Mouse (Mus musculus): ENCODE measurements around the gene Nectin3. TPM values are rescaled to one million over a fixed set of nuclear protein-coding genes. Genes with fewer than 3 reads are reported as not detected.

Nectin3 gene
- total RNA-seq, 2 experiments from 2014 or later, result 44.3 to 48.5 TPM

- no peak for DNase-seq (ENCODE audit: low spot score in 2 of 2)
These were observed 67.0 kb downstream of the Nectin3 start for GRCm38 (mm10) chr16:46431317-46431716.

DNA sequence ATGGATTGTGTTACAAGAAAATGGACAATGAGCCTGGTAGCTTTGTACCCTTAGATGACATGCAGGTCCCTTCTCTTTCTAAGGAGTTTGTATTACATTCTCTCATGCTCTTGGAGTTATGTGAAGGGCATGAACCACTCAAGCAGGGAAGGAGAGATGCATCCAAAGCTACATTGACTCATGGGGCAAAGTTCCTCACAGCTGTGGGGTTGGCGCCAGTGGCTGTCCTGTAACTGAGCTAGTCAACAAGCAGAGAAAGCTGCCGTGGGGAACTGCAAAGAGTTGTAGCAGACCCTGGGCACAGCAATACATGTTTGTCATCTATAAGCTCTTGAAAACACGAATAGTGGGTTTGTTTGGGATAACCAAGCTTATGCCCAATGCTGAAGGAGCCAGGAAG is 82.1 kb downstream of the Nectin3 start:
- DNase-seq (ENCODE audit: low spot score in 2 of 2), result no peak

GRCm38 (mm10) chr16:46410739-46411057 is 87.6 kb downstream of the Nectin3 start:
- DNase-seq (ENCODE audit: low spot score in 2 of 2), result no peak

DNA sequence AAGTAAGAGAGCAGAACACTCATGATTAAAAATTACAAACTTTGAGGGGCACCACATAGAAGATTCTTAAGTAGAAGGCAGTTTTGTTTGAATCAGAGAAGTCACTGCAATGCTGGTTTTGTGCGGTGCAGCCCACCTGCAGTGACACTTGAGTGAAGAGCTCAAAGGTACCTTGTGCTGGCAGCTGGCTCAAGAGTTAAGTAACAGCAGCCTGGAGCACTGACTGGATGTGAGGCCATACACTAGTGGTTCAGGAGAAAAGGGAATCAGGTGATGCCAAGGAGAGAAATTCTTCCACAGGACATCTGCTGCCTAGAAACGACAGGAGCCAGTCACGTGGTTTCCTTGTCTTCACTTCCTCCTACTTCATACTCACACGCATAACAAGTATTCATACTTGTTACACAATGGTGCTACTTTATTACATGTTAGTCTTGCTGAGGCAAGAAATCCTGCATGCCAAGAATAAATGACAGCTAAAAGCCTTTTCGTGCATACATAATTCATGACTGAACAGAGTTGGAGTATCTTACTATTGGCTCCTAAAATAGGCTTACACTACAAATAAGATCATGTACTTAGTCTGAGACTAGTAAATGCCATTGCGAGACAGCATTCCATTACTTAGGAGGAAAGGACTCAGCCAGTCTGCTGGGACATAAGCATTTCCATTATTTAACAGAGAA is 88.1 kb downstream of the Nectin3 start:
- peak in 1 of 2 experiments; percentile 10 for DNase-seq (ENCODE audit: low spot score in 2 of 2)

DNA sequence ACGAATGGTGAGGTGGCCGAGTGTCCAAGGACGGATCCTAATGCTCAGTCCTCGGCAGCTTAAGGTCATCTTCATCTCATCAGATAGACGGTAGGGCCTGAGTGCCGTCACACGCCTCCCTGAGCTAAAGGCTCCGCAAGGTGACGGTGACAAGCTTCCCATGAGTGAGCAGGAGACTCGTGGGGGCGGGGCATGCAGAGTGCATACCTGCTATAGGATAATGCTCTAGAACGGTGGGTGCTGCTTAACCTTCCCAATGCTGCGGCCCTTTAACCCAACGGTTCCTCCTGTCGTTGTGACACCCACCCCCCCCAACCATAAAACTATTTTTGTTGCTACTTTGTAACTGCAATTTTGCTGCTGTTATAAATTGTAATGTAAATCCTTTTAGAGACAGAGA is 90.3 kb downstream of the Nectin3 start:
- no peak for DNase-seq (ENCODE audit: low spot score in 2 of 2)

DNA sequence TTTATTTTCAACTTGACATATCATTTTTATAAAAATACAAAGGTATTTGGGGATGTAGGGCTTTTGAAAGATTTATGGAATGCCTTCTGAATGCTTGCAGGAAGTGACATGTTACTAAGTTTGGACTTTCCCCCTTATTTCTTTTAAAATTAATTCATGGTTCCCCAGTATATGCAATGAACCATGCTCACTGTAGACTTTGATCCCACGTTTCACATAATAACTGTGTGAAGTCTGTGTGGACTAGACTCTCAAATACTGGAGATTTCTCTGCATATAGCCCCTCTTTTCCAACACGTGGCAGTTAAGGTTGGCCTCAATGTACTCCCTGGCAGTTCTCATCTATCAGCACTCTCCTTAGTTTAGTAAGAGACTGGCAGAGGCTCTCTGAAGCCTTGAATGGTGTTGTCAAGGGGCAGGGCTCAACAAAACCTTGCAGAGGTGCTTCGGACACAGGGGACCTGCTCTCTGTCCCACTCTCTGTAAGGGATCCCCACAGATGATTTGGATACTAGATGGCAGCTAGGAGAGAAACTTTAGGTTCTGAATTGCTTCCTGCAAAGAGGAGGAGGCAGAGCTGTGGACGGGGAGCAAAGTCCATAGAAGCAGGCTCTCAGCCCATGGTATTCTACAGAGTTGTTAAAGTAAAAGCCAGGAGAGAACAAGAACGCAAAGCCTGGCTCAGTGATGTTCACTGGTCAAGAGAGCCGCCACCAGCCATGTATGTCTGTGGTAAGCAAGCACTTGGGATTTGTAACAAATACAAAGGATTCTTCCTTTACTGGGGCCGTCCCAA is 91.3 kb downstream of the Nectin3 start:
- no peak for DNase-seq (ENCODE audit: low spot score in 2 of 2)

- no peak for DNase-seq (ENCODE audit: low spot score in 2 of 2)
These were observed 100.4 kb downstream of the Nectin3 start for GRCm38 (mm10) chr16:46397945-46398344.

DNA sequence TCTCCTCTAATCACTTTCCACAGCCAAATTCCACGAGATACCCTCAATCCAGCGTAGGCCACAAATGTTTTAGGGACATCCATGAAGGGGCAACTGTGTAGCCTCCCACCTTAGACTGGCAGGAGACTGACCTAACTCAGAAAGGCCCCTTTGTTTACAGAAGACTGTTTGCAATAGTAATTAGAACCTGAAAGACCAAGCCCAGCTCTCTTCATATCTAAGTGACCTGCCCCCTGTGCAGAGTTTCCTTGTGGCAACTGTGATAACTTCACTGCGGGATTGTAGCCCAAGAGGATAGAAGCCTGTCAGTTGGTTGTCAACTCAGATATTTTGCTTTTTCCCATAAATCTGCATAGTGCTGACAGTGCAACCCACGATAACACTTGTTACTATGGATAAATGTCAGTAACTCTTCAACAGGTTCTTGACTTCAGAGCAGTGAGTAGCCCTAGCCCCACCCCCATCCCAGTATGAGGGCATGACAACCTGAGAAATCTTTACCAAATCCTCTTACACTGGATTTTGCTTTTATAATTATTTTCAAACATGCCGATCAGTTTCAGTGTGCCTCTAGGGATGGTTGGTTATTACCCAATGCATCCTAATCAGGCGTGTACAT is 108.8 kb downstream of the Nectin3 start:
- DNase-seq (ENCODE audit: low spot score in 2 of 2), result no peak

DNA sequence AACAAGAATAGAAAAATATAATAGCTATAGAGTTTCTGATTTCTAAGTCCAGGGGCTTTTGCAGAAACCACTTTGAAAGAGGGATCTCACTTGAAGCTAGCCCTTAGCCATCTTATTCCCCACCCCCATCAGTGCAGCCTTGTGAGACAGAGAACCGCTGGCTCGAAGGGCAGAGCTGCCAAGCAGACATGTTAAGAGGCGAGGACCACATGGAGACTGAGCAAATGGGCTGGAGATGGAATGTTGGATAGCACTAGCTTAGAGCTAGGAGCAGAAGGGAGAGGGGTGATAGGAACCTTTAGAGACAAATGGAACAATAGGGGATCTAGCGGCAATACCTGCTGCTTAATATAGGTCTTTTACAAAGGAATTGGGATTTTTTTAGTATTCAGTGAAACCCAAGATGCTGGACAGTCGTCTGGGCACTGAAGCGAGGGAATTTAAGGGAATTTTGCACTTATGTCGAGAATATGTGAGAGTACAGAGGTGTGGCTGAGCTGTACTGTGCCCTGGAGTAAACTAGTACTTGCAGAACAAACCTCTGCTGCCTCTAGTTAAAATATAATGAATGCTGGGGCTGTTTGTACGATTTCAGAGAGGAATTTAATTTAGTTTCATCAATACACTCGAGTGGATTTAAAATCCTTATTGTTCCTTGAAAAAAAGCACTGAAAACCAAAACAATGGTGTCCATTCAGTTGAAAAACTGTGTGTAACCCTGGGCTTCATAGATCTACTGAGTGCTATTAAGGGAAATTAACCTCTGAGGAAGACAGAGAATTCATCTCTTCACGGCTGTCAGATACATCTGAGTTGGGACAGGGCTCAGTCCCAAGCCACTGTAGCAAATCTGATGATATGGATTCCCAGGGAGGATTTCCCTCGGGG is 109.6 kb downstream of the Nectin3 start:
- no peak for DNase-seq (ENCODE audit: low spot score in 2 of 2)

DNA sequence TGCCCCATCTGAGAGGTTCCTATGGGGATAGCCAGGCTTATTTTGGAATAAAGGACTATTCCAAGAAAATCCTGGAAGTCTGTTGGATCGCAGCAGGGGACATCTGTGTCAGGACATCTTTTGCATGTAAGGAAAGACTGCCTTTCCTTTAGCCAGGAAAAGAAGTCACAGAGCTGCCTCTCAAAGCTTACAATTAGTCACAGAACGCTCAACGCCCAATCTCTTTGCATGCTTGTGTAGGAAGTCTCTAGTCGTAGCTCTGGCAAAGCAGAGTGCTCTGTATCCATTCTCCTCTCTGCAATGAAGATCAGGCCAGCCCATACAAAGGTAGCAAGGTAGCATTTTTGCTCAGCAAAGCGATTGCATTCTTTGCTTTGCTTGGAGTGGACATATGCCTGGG is 114.0 kb downstream of the Nectin3 start:
- no peak for DNase-seq (ENCODE audit: low spot score in 2 of 2)

DNA sequence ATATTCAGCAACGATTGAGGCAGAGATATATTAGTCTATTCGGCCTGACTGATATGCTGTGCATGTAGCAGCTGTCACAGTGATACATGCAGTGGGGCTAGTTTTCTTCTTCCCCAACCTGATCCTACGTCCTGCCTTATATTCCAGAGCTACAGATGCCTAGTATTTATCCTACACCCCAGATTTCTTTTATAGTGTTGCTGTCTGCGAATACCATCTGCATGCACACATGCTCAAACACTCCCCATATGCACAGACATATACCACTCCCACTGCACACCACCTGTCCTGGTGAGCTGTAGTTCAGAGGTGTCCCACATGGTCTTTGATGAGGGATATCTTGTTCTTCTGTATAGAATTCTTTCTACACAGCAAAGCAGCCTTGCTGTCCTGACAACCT is 115.0 kb downstream of the Nectin3 start:
- peak in 1 of 2 experiments; percentile 35 for DNase-seq (ENCODE audit: low spot score in 2 of 2)

DNA sequence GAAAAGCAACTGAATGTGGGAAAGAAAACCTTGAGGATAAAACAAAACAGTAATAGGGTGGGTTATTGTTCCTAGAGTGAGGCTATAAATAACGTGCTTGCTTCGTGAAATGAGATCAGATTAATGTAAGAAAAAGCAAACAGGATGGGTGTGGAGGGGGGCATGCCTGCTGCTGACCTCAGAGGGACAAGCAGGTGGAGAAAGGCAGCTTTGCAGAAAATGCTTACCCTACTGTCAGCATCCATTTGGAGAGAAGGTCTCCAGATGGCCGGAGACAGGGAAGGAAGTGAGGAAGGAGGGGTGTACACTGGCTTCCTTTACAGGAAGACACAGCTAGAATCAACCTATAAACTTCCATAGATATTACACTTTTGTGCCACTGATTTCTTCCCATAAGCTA is 121.8 kb downstream of the Nectin3 start:
- DNase-seq (ENCODE audit: low spot score in 2 of 2), result no peak

- DNase-seq (ENCODE audit: low spot score in 2 of 2), result no peak
These were observed 136.3 kb downstream of the Nectin3 start for GRCm38 (mm10) chr16:46362022-46362421.

- peak in 1 of 2 experiments; percentile 21 for DNase-seq (ENCODE audit: low spot score in 2 of 2)
These were observed 140.7 kb downstream of the Nectin3 start for GRCm38 (mm10) chr16:46357658-46358057.

GRCm38 (mm10) chr16:46356663-46357062 is 141.7 kb downstream of the Nectin3 start:
- DNase-seq (ENCODE audit: low spot score in 2 of 2), result no peak
